Mouse (Mus musculus) C2C12 (cell line): Measurements from ENCODE around the gene Spata45.

Source experiments
- CEBPB ChIP-seq: IDR thresholded peaks from one replicate; pipeline ENCODE4 v1.6.1; 2011; ENCODE audit warnings: low read depth, mild to moderate bottlenecking, control low read depth, moderate library complexity
- CTCF ChIP-seq: IDR thresholded peaks from one replicate; pipeline ENCODE4 v1.5.1; 2011; ENCODE audit not compliant: control insufficient read depth, insufficient read depth, insufficient read length
- FOSL1 ChIP-seq: IDR thresholded peaks from one replicate; pipeline ENCODE4 v1.8.0; 2011; ENCODE audit warnings: mild to moderate bottlenecking, low read length; ENCODE audit not compliant: poor library complexity, insufficient read depth, severe bottlenecking
- MYOD1 ChIP-seq: IDR thresholded peaks from one replicate; pipeline ENCODE4 v1.6.1; 2011; ENCODE audit warnings: low read depth; ENCODE audit not compliant: control insufficient read depth, insufficient read length
- USF1 ChIP-seq: IDR thresholded peaks from one replicate; pipeline ENCODE4 v1.6.1; 2011; ENCODE audit warnings: low read depth, mild to moderate bottlenecking, control low read depth, moderate library complexity

DNA sequence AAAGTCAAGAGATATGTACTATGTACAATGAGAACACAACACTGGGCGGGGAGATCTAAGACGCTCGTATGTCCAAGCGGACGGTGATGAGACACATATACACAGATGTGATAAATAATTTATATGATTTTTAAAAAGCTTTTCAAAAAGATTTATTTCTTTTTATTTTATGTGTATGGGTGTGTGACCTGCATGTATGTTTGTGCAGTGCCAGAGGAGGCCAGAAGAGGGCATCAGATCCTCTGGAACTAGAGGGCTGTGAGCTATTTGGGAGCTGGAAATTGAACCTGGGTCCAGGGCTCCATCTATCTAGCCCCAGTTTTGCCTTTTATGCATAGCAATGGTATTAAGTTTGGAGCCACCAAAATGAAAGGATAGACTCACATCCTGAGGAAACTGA is 27.7 kb upstream of the Spata45 start:
- TF ChIP-seq CTCF (no peak), MYOD1 (no peak), CEBPB (no peak), FOSL1 (no peak), USF1 (no peak)
